Mouse (Mus musculus): ENCODE results near the gene Ugt1a6b.
"Not testable (repeated sequence)": the region's sequence is repeated elsewhere in the genome, so short reads cannot be mapped to it uniquely, and the experiment has no call there.

Gene Ugt1a6b

GRCm38 (mm10) chr1:88224029-88224776 lies 121.2 kb downstream of the Ugt1a6b start:
- no peak for DNase-seq (ENCODE audit: inconsistent ontology term)

GRCm38 (mm10) chr1:88225301-88225700 lies 122.2 kb downstream of the Ugt1a6b start:
- DNase-seq (ENCODE audit: inconsistent ontology term), result not testable (repeated sequence)

GRCm38 (mm10) chr1:88225741-88226140 lies 122.7 kb downstream of the Ugt1a6b start:
- DNase-seq (ENCODE audit: inconsistent ontology term), result no peak

GRCm38 (mm10) chr1:88226670-88227379 lies 123.8 kb downstream of the Ugt1a6b start, which contains the start of gene Mroh2a:
Mroh2a (plus strand) TSS chr1:88226986.
- DNase-seq (ENCODE audit: inconsistent ontology term), result no peak

GRCm38 (mm10) chr1:88227482-88227881 lies 124.4 kb downstream of the Ugt1a6b start:
- DNase-seq (ENCODE audit: inconsistent ontology term), result no peak

- DNase-seq (ENCODE audit: inconsistent ontology term), result no peak
Observed at GRCm38 (mm10) chr1:88228121-88228520, 125.1 kb downstream of the Ugt1a6b start.

- DNase-seq (ENCODE audit: inconsistent ontology term), result no peak
Observed at GRCm38 (mm10) chr1:88229566-88229965, 126.5 kb downstream of the Ugt1a6b start.

- no peak for DNase-seq (ENCODE audit: inconsistent ontology term)
Observed at GRCm38 (mm10) chr1:88229986-88230385, 126.9 kb downstream of the Ugt1a6b start.

- no peak for DNase-seq (ENCODE audit: inconsistent ontology term)
Observed at GRCm38 (mm10) chr1:88230421-88230820, 127.4 kb downstream of the Ugt1a6b start.

GRCm38 (mm10) chr1:88230981-88231802 lies 128.1 kb downstream of the Ugt1a6b start:
- no peak for DNase-seq (ENCODE audit: inconsistent ontology term)

- no peak for DNase-seq (ENCODE audit: inconsistent ontology term)
Observed at GRCm38 (mm10) chr1:88231803-88232499, 128.9 kb downstream of the Ugt1a6b start.

- no peak for DNase-seq (ENCODE audit: inconsistent ontology term)
Observed at GRCm38 (mm10) chr1:88232664-88233380, 129.8 kb downstream of the Ugt1a6b start.

GRCm38 (mm10) chr1:88233421-88234247 lies 130.6 kb downstream of the Ugt1a6b start:
- no peak for DNase-seq (ENCODE audit: inconsistent ontology term)

GRCm38 (mm10) chr1:88234248-88234610 lies 131.2 kb downstream of the Ugt1a6b start:
- DNase-seq (ENCODE audit: inconsistent ontology term), result no peak

- DNase-seq (ENCODE audit: inconsistent ontology term), result no peak
Observed at GRCm38 (mm10) chr1:88234646-88235045, 131.6 kb downstream of the Ugt1a6b start.

GRCm38 (mm10) chr1:88235046-88235893 lies 132.2 kb downstream of the Ugt1a6b start:
- DNase-seq (ENCODE audit: inconsistent ontology term), result no peak

GRCm38 (mm10) chr1:88235894-88236415 lies 132.9 kb downstream of the Ugt1a6b start:
- DNase-seq (ENCODE audit: inconsistent ontology term), result no peak

GRCm38 (mm10) chr1:88237311-88237710 lies 134.3 kb downstream of the Ugt1a6b start:
- DNase-seq (ENCODE audit: inconsistent ontology term), result no peak

- no peak for DNase-seq (ENCODE audit: inconsistent ontology term)
Observed at GRCm38 (mm10) chr1:88238771-88239170, 135.7 kb downstream of the Ugt1a6b start.
